Mouse (Mus musculus): ENCODE measurements around the gene Olfr316.

GRCm38 (mm10) chr11:58803871-58804270, 51.3 kb downstream of the Olfr316 start:
- no peak for TF ChIP-seq POLR2A (IDR thresholded peaks at IDR 0.05; ENCODE audit: low read depth, low read length)
- TF ChIP-seq CTCF (IDR thresholded peaks at IDR 0.05; ENCODE audit: borderline replicate concordance, insufficient read depth, low read length) = no peak
